Mouse (Mus musculus) myocyte (in vitro differentiated cells): ENCODE measurements around the gene Cdc42bpb.

Experiments
- E2F4 ChIP-seq: IDR thresholded peaks from one replicate; pipeline ENCODE4 v1.6.1; 2011; ENCODE audit warnings: mild to moderate bottlenecking, control low read depth, moderate library complexity; ENCODE audit not compliant: insufficient read depth
- MAX ChIP-seq: IDR thresholded peaks from one replicate; pipeline ENCODE4 v1.6.1; 2011; ENCODE audit warnings: low read depth, mild to moderate bottlenecking, control low read depth
- POLR2A ChIP-seq: IDR thresholded peaks from one replicate; pipeline ENCODE4 v1.6.1; 2011; ENCODE audit warnings: low read depth, mild to moderate bottlenecking, control low read depth, moderate library complexity; ENCODE audit not compliant: insufficient read length
- SRF ChIP-seq: IDR thresholded peaks from one replicate; pipeline ENCODE4 v1.6.1; 2011; ENCODE audit warnings: low read depth; ENCODE audit not compliant: control insufficient read depth, insufficient read length
- TCF12 ChIP-seq: IDR thresholded peaks from one replicate; pipeline ENCODE4 v1.6.1; 2011; ENCODE audit warnings: mild to moderate bottlenecking, control low read depth; ENCODE audit not compliant: poor library complexity, insufficient read depth, severe bottlenecking

DNA sequence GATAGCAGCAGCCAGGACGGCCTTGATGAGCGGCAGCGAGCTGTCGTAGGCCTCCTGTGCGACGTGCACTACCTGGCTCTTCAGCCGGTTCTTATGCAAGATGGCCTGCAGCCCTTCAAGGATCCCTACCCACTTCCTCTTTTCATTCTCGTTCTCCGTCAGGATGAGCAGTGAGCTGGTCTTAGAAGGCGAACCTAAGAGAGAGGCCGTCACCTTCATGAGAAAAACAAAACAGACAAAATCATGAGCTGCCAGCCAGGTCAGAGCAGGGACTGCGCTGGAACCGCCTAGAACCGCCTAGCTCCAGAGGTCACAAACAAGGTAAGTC, 75.5 kb downstream of the Cdc42bpb start:
- TF ChIP-seq POLR2A (no peak), E2F4 (no peak), TCF12 (no peak), SRF (no peak), MAX (no peak)
